Mouse (Mus musculus) ES-E14 (cell line): ENCODE results near the gene Fam84b.

Experiments
- CHD2 ChIP-seq: IDR thresholded peaks from 2 replicates; pipeline ENCODE4 v1.6.1; 2014; ENCODE audit warnings: mild to moderate bottlenecking, low read depth, low read length, inconsistent platforms
- HCFC1 ChIP-seq: IDR thresholded peaks from 2 replicates; pipeline ENCODE4 v1.6.1; 2012; ENCODE audit warnings: low read length, inconsistent platforms, borderline replicate concordance; ENCODE audit not compliant: insufficient read depth
- MAFK ChIP-seq: IDR thresholded peaks from 2 replicates; pipeline ENCODE4 v1.6.1; 2014; ENCODE audit warnings: mild to moderate bottlenecking, low read depth, low read length, inconsistent platforms; ENCODE audit not compliant: insufficient read depth
- ZC3H11A ChIP-seq: IDR thresholded peaks from 2 replicates; pipeline ENCODE4 v1.6.1; 2012; ENCODE audit warnings: low read depth, mild to moderate bottlenecking, inconsistent platforms, low read length, borderline replicate concordance
- ZNF384 ChIP-seq: IDR thresholded peaks from 2 replicates; pipeline ENCODE4 v1.6.1; 2012; ENCODE audit warnings: low read depth, low read length, inconsistent platforms

DNA sequence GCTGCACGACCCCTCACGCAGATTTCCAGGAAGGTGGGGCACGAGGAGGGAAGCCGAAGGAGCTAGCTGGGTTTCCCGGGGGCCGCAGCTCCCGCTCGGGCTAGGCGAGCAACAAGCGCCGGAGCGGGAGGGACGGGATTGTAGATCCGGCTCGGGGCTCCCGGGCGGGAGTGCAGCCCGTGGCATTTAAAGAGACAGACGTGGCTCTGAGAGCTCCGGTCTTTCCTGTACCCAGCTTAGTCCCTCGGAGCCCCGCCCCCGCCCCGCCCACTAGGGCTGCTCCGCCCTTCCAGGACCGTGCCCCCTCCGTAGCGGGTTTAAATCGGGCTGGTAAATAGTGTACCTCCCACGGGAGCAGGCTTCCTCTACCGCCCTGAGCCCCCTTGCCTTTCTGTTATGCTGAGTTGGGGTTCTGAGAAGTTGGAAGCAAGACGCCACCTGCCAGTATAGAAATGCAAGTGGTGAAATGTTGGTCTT, 28.8 kb downstream of the Fam84b start:
- TF ChIP-seq MAFK (no peak), ZNF384 (no peak), ZC3H11A (no peak), CHD2 (no peak), HCFC1 (no peak)
